Mouse (Mus musculus) liver, adult (tissue): ENCODE data around the gene Myo6.

Experiments
- GATA4 ChIP-seq: IDR thresholded peaks from 2 replicates; pipeline ENCODE4 v1.6.1; 2014; ENCODE audit warnings: mild to moderate bottlenecking, low read length; ENCODE audit not compliant: insufficient replicate concordance

Gene Myo6

DNA sequence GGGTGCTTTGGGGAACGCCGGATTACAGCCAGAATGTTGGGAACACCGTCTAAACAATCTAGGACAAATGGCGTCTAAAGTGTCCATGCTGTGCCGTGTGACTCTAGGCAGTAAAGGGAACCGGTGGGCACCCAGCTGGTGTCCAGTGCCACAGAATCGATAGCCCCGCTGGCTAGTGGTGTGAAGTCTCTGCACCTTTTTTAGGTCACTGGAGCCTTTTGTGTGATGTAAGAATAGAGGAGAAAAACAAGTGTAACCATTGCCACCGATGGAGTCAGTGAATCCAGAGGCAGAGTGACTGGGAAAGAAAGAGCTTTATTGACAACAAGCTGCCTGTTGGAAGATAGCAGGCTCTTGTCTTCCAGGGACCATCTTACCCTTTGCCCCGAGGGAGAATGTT lies 44.6 kb downstream of the Myo6 start:
- no peak for TF ChIP-seq GATA4

DNA sequence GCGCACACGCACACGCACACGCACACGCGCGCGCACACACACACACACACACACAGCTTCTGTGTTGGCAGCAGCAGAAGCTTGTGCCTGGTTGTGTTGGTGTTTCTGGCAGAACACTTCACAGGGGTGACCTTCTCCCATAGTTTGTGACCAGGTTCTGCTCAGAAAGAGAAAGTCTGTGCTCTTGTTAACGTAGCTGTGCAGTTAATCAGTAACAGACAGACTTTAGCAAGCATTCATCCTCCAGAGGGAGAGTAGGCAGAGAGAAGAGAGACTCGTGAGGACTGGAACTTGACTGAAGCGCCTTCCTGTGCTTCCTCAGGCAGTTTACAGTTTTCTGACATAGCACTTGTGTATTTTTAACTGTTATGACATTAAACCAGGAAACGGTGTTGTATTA lies 45.3 kb downstream of the Myo6 start:
- TF ChIP-seq GATA4: no peak

GRCm38 (mm10) chr9:80213428-80213827 lies 48.6 kb downstream of the Myo6 start:
- TF ChIP-seq GATA4: no peak

GRCm38 (mm10) chr9:80215502-80215901 lies 50.7 kb downstream of the Myo6 start:
- TF ChIP-seq GATA4: no peak

GRCm38 (mm10) chr9:80216786-80217501 lies 52.1 kb downstream of the Myo6 start:
- TF ChIP-seq GATA4: no peak

DNA sequence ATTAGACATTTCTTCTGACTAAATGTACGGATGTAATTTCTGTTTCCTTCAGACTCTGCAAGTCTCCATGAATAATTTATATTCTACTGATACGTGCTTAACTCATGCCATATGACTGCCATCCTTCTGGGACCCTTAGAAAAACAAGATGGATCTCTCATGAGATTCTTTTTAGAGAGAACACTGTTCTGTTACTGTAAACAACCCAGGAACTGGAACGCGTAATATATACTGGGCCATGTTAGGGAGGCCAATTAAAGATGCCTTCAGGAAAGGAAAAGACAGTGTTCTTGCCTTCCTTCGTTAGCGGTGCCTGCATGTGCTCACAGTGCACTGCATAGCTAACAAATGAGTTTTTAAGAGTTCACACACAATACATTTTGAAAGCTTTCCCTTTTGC lies 53.9 kb downstream of the Myo6 start:
- no peak for TF ChIP-seq GATA4

DNA sequence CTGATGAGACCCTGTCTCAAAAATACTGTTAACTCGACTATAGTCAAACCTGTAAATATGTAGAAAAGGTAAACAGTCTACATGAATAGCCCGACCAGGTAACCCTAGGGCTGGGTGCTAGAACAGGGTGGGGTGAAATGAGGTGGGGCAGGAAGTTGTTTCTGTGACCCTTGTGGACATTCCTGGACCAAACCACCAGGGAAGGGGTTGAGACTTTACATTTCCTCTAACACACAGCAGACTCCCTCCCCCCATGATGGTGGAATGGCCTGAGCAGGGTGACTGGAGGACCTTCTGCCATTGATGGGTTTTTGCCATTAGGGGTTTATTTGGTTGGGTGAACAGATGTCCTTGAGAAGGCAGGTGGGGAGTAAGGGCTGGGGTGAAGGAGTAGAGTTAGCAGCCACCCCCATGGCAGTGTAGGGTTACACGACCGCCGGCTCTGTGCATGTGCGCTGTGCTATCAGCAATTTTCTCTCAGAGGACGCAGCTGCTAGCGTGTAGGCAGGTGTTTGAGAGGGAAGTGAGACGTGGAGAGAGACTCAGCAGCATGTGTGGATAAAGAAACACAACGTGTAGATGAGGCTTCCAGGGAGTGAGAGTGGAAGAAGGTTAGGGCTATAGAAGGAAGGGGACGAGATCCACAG lies 59.3 kb downstream of the Myo6 start:
- TF ChIP-seq GATA4: no peak

DNA sequence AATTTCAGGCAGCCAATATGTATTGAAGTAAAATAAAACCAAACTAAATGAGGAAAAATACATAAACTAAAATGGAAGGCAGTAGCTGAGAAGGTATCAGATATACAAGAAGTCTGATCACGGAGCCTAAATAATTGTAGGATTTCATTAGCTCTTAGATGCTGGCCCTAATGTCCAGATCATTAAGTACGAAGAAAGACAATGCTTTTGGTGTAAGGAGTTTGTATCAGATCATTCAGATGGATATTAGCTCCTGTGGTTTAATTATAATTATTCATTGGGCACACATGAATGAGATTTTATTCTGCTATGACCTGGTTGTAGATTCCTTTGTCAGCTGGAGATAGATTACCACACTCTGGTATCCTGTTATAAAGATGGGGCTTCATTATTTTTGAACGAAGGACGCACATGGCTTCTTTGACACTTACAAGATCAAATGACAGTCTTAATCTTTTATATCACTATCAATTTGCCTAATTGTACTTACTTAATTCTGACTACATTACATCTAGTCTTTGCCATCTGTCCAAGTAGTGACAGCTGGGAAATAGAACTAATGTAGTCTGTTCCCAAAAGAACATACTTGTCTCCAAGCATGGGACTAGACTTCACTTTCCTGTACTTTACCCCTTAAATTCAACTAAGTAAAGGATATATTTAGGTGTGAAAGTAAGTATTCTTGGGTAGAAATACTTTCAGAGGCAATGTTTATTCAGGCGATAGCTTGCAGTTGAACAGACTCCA lies 61.9 kb downstream of the Myo6 start:
- TF ChIP-seq GATA4: no peak

GRCm38 (mm10) chr9:80233831-80234455 lies 69.1 kb downstream of the Myo6 start:
- no peak for TF ChIP-seq GATA4

DNA sequence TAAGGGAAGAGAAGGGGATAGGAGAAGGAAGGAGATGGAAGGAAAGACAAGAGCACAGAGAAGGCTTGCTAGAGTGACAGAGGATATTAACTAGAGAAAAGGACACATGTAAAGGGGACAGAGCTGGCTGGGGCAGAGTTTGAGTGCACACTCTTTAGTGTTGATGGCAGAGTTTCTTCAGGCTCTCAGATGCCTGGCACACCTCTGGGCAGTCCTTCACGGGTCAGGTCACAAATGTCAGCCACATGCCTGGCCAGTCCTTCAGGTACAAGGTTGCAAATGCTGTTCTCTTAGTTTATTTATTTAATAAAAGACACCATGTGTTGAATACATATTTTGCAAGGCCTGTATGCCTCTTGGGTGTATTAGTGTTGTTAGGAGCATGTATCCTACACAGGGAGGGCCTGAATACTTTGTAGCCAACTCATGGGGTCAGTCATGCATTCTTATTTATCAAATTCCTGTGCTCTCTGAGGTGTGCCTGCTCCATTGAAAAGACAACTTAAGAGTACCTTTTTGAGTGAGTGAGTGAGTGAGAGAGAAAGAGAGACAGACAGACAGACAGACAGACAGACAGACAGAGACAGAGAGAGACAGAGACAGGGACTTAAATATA lies 72.5 kb downstream of the Myo6 start:
- no peak for TF ChIP-seq GATA4

GRCm38 (mm10) chr9:80241719-80242118 lies 76.9 kb downstream of the Myo6 start:
- TF ChIP-seq GATA4: no peak

- no peak for TF ChIP-seq GATA4
These were observed 87.3 kb downstream of the Myo6 start for GRCm38 (mm10) chr9:80252146-80252545.

GRCm38 (mm10) chr9:80253241-80253640 lies 88.4 kb downstream of the Myo6 start:
- TF ChIP-seq GATA4: no peak

- TF ChIP-seq GATA4: peak; percentile 57; the same call in 1 of the 2 replicates
These were observed 91.7 kb downstream of the Myo6 start for GRCm38 (mm10) chr9:80256561-80256960.

- TF ChIP-seq GATA4: no peak
These were observed 93.6 kb downstream of the Myo6 start for GRCm38 (mm10) chr9:80258396-80258795.
